Mouse (Mus musculus) liver, embryonic 15.5 days (tissue): ENCODE measurements around the gene Trpm3. TPM values are rescaled to one million over a fixed set of nuclear protein-coding genes. Genes with fewer than 3 reads are reported as not detected.

Experiments
- ATAC-seq: fragments of 200-750 bp; cut with Nextera tagmentation; 2 replicates; pipeline ENCODE4 v1.8.0; 2017; ENCODE audit warnings: moderate number of reproducible peaks, mild to moderate bottlenecking, moderate library complexity; ENCODE audit not compliant: insufficient read depth
- H3K27ac ChIP-seq: fragments of 300-500 bp; sonication (generic); replicated peaks from 2 replicates; pipeline ENCODE4 v1.5.1; 2015; ENCODE audit warnings: mild to moderate bottlenecking, inconsistent platforms
- H3K27me3 ChIP-seq: fragments of 300-500 bp; sonication (generic); 2 replicates; pipeline ENCODE4 v1.6.1; 2015; ENCODE audit warnings: mild to moderate bottlenecking, inconsistent platforms
- H3K36me3 ChIP-seq: fragments of 300-500 bp; sonication (generic); replicated peaks from 2 replicates; pipeline ENCODE4 v1.6.1; 2015; ENCODE audit warnings: moderate library complexity, mild to moderate bottlenecking, inconsistent platforms
- H3K4me1 ChIP-seq: fragments of 300-500 bp; sonication (generic); replicated peaks from 2 replicates; pipeline ENCODE4 v1.6.1; 2015; ENCODE audit warnings: inconsistent platforms
- H3K4me2 ChIP-seq: fragments of 300-500 bp; sonication (generic); 2 replicates; pipeline ENCODE4 v1.6.1; 2015; ENCODE audit warnings: moderate library complexity, mild to moderate bottlenecking, inconsistent platforms
- H3K4me3 ChIP-seq: fragments of 300-500 bp; sonication (generic); replicated peaks from 2 replicates; pipeline ENCODE4 v1.5.1; 2015; ENCODE audit warnings: mild to moderate bottlenecking, inconsistent platforms
- H3K9ac ChIP-seq: fragments of 300-500 bp; sonication (generic); 2 replicates; pipeline ENCODE4 v1.6.1; 2015; ENCODE audit warnings: moderate library complexity, mild to moderate bottlenecking, inconsistent platforms
- H3K9me3 ChIP-seq: fragments of 300-500 bp; sonication (generic); replicated peaks from 2 replicates; pipeline ENCODE4 v1.6.1; 2016; ENCODE audit warnings: inconsistent platforms
- WGBS: fragments of 180-500 bp; shearing (Covaris S2); methylation state at CpG from one replicate; pipeline ENCODE4 v1.1.7; 2015; ENCODE audit warnings: mixed read lengths; ENCODE audit not compliant: insufficient replicate concordance; 5-methylcytosine and 5-hydroxymethylcytosine counted together
- polyA plus RNA-seq: library from polyadenylated mRNA; unstranded; fragments of >200 nt; fragmentation: Nextera tagmentation; extraction: Ambion mirVana; gene quantifications from 2 replicates; pipeline ENCODE4 v1.2.1, GENCODE M21; 2015

The Trpm3 gene
- polyA plus RNA-seq, 1 experiment from 2014 or later, result 0.03 TPM

- Histone ChIP-seq H3K4me3 (no peak overlapping the region), H3K9me3 (no peaks in the 10 kb centered on the region), H3K4me1 (no peaks in the 10 kb centered on the region), H3K36me3 (no peaks in the 10 kb centered on the region), H3K4me2 (no peak overlapping the region), H3K27ac (no peak overlapping the region), H3K9ac (no peak overlapping the region), H3K27me3 (no peaks in the 10 kb centered on the region)
- 57% methylated on average over 4 of the region's 4 CpGs for WGBS
- ATAC-seq, result no peak
These were observed 774.1 kb downstream of the Trpm3 start for GRCm38 (mm10) chr19:22912971-22913370.

- Histone ChIP-seq H3K9ac (no peak overlapping the region), H3K27ac (no peak overlapping the region)
- no peak for ATAC-seq
These were observed 777.2 kb downstream of the Trpm3 start for GRCm38 (mm10) chr19:22915868-22916642.

GRCm38 (mm10) chr19:22916643-22917344 lies 777.9 kb downstream of the Trpm3 start:
- no peak overlapping the region for H3K27ac ChIP-seq
- H3K27me3 ChIP-seq, result no peaks in the 10 kb centered on the region
- no peak overlapping the region for H3K4me2 ChIP-seq

More at GRCm38 (mm10) chr19:22915868-22916642, 777.2 kb downstream of the Trpm3 start:
- no peaks in the 10 kb centered on the region for H3K9me3 ChIP-seq
- peak overlapping the region; percentile 39; the same call in 1 of the 2 replicates for H3K4me2 ChIP-seq
- no peak overlapping the region for H3K4me3 ChIP-seq
- no peaks in the 10 kb centered on the region for H3K27me3 ChIP-seq
- H3K36me3 ChIP-seq, result no peaks in the 10 kb centered on the region
- H3K4me1 ChIP-seq, result no peaks in the 10 kb centered on the region
- 18% methylated on average over 16 of the region's 16 CpGs for WGBS

GRCm38 (mm10) chr19:22917345-22917735 lies 778.5 kb downstream of the Trpm3 start:
- 24% methylated on average over 3 of the region's 3 CpGs for WGBS
- no peak for ATAC-seq
- H3K4me3 ChIP-seq, result no peak overlapping the region
- H3K4me2 ChIP-seq, result no peak overlapping the region
- H3K27ac ChIP-seq, result no peak overlapping the region
- no peaks in the 10 kb centered on the region for H3K36me3 ChIP-seq
- H3K9me3 ChIP-seq, result no peaks in the 10 kb centered on the region
- no peaks in the 10 kb centered on the region for H3K27me3 ChIP-seq
- H3K4me1 ChIP-seq, result no peaks in the 10 kb centered on the region
- H3K9ac ChIP-seq, result no peak overlapping the region

More at GRCm38 (mm10) chr19:22916643-22917344, 777.9 kb downstream of the Trpm3 start:
- WGBS, result 37% methylated on average over 18 of the region's 18 CpGs
- peak; percentile 56 for ATAC-seq
- no peaks in the 10 kb centered on the region for H3K36me3 ChIP-seq
- H3K9ac ChIP-seq, result no peak overlapping the region
- no peaks in the 10 kb centered on the region for H3K4me1 ChIP-seq
- H3K9me3 ChIP-seq, result no peaks in the 10 kb centered on the region
- H3K4me3 ChIP-seq, result no peak overlapping the region

GRCm38 (mm10) chr19:22920949-22921348 lies 782.1 kb downstream of the Trpm3 start:
- no peaks in the 10 kb centered on the region for H3K36me3 ChIP-seq
- H3K4me3 ChIP-seq, result no peak overlapping the region
- WGBS, result 41% methylated on average over 5 of the region's 5 CpGs
- H3K9me3 ChIP-seq, result no peaks in the 10 kb centered on the region
- H3K27ac ChIP-seq, result no peak overlapping the region
- H3K27me3 ChIP-seq, result no peaks in the 10 kb centered on the region
- no peak overlapping the region for H3K9ac ChIP-seq
- ATAC-seq, result no peak
- no peak overlapping the region for H3K4me2 ChIP-seq
- H3K4me1 ChIP-seq, result no peaks in the 10 kb centered on the region

- Histone ChIP-seq H3K27me3 (no peaks in the 10 kb centered on the region), H3K27ac (no peak overlapping the region), H3K4me1 (no peaks in the 10 kb centered on the region), H3K9me3 (no peaks in the 10 kb centered on the region), H3K4me3 (no peak overlapping the region), H3K4me2 (no peak overlapping the region), H3K36me3 (no peaks in the 10 kb centered on the region), H3K9ac (no peak overlapping the region)
- 75% methylated on average over 18 of the region's 18 CpGs for WGBS
- ATAC-seq, result no peak
These were observed 784.2 kb downstream of the Trpm3 start for GRCm38 (mm10) chr19:22922871-22923670.

- no peak overlapping the region for H3K9ac ChIP-seq
- H3K27ac ChIP-seq, result no peak overlapping the region
- no peak overlapping the region for H3K4me2 ChIP-seq
- H3K4me3 ChIP-seq, result no peak overlapping the region
- no peaks in the 10 kb centered on the region for H3K27me3 ChIP-seq
- H3K4me1 ChIP-seq, result no peaks in the 10 kb centered on the region
- ATAC-seq, result no peak
- 56% methylated on average over 3 of the region's 3 CpGs for WGBS
- no peaks in the 10 kb centered on the region for H3K9me3 ChIP-seq
- no peaks in the 10 kb centered on the region for H3K36me3 ChIP-seq
These were observed 786.4 kb downstream of the Trpm3 start for GRCm38 (mm10) chr19:22925284-22925683.

GRCm38 (mm10) chr19:22926753-22927152 lies 787.9 kb downstream of the Trpm3 start:
- no peak for ATAC-seq
- no peaks in the 10 kb centered on the region for H3K4me1 ChIP-seq
- H3K4me3 ChIP-seq, result no peak overlapping the region
- H3K27ac ChIP-seq, result no peak overlapping the region
- H3K4me2 ChIP-seq, result no peak overlapping the region
- no peak overlapping the region for H3K9ac ChIP-seq
- 76% methylated on average over 9 of the region's 9 CpGs for WGBS
- no peaks in the 10 kb centered on the region for H3K36me3 ChIP-seq
- H3K9me3 ChIP-seq, result no peaks in the 10 kb centered on the region
- H3K27me3 ChIP-seq, result no peaks in the 10 kb centered on the region

- Histone ChIP-seq H3K9ac (no peak overlapping the region), H3K4me3 (no peak overlapping the region), H3K27me3 (no peaks in the 10 kb centered on the region), H3K4me2 (no peak overlapping the region), H3K36me3 (no peaks in the 10 kb centered on the region), H3K4me1 (no peaks in the 10 kb centered on the region), H3K9me3 (no peaks in the 10 kb centered on the region), H3K27ac (no peak overlapping the region)
- no peak for ATAC-seq
- WGBS, result 77% methylated on average over 6 of the region's 6 CpGs
These were observed 789.5 kb downstream of the Trpm3 start for GRCm38 (mm10) chr19:22928366-22928765.

GRCm38 (mm10) chr19:22929768-22930167 lies 790.9 kb downstream of the Trpm3 start:
- no peak overlapping the region for H3K9ac ChIP-seq
- no peaks in the 10 kb centered on the region for H3K9me3 ChIP-seq
- H3K4me3 ChIP-seq, result no peak overlapping the region
- no peaks in the 10 kb centered on the region for H3K36me3 ChIP-seq
- 69% methylated on average over 6 of the region's 6 CpGs for WGBS
- H3K4me2 ChIP-seq, result no peak overlapping the region
- H3K27ac ChIP-seq, result no peak overlapping the region
- no peaks in the 10 kb centered on the region for H3K27me3 ChIP-seq
- no peaks in the 10 kb centered on the region for H3K4me1 ChIP-seq
- ATAC-seq, result no peak

- H3K27me3 ChIP-seq, result no peaks in the 10 kb centered on the region
- no peak for ATAC-seq
- no peak overlapping the region for H3K27ac ChIP-seq
- no peaks in the 10 kb centered on the region for H3K36me3 ChIP-seq
- no peaks in the 10 kb centered on the region for H3K4me1 ChIP-seq
- H3K4me3 ChIP-seq, result no peak overlapping the region
- no peaks in the 10 kb centered on the region for H3K9me3 ChIP-seq
- 54% methylated on average over 7 of the region's 7 CpGs for WGBS
- no peak overlapping the region for H3K9ac ChIP-seq
- no peak overlapping the region for H3K4me2 ChIP-seq
These were observed 791.6 kb downstream of the Trpm3 start for GRCm38 (mm10) chr19:22930368-22930834.
